Mouse (Mus musculus) cortical plate, adult 2 months (tissue): ENCODE measurements around the gene C1qbp.

ENCODE experiments used
- CTCF ChIP-seq: fragments of 200-500 bp; IDR thresholded peaks from 2 replicates; pipeline ENCODE4 v1.5.1; 2011; ENCODE audit warnings: mild to moderate bottlenecking, control low read depth, low read length; ENCODE audit not compliant: insufficient read depth; ENCODE audit errors: extremely low read depth
- POLR2A ChIP-seq: fragments of 200-500 bp; IDR thresholded peaks from 2 replicates; pipeline ENCODE4 v1.6.1; 2011; ENCODE audit warnings: mild to moderate bottlenecking, low read length, control low read depth; ENCODE audit not compliant: insufficient read depth; ENCODE audit errors: extremely low read depth

DNA sequence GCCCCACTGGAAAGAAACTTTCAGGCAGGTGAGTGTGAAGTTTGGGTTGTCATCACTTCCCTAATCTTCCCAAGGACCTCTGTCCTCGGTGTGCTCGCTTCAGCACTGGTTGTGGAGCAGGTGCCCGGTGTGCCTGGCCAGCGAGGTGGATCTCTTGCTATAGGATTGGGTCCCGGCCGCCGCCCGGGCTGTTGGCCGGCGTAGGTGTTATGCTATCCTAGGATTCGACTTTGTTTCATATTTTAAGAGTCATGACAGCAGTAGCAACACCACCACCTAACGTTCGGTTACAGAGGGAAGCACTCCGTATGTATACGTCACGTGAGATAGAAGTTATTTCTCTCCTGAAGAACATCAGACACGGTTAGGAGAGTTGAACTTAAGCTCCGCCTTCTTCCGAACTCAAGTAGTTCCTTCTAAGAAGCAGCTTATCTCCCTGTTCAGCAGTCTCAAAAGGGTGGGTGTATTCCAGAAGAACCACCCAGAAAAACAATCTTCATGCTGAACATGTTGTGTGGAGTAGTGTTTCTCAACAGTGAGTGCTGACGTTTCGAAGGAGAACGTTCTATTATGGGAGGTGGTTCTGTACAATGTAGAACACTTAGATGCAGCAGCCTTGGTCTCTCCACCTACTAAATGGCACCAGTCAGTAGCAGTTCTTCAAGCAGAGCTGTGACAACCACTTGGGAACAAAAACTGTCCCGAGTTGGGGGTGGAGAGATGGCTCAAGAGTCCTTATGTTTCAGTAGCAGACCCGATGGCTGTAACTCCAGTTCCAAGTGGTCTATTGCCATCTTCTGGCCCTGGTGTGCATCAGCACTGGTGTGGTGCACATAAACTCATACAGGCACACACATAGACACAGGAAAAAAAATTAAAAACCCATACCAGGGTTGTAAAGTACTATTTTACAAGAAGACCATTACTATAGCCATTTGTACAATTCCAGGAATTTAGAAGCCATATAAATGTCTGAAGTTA is 12.0 kb downstream of the C1qbp start:
- TF ChIP-seq POLR2A (no peak; the same call in 1 of the 2 replicates), CTCF (no peak)
